Mouse (Mus musculus) bone marrow, adult 2 months (tissue): ENCODE measurements around the gene Rnase4. TPM values are rescaled to one million over a fixed set of nuclear protein-coding genes. Genes with fewer than 3 reads are reported as not detected.

Experiments
- H3K27ac ChIP-seq: fragments of 200-500 bp; 2 replicates; pipeline ENCODE4 v1.5.1; 2012; ENCODE audit warnings: low read depth, mild to moderate bottlenecking, control low read depth, inconsistent platforms, low read length; ENCODE audit not compliant: control insufficient read depth, poor library complexity, insufficient read depth
- H3K4me1 ChIP-seq: fragments of 200-500 bp; 2 replicates; pipeline ENCODE4 v1.6.1; 2011; ENCODE audit warnings: low read length; ENCODE audit not compliant: control insufficient read depth, insufficient read depth
- H3K4me3 ChIP-seq: fragments of 200-500 bp; replicated peaks from 2 replicates; pipeline ENCODE3; 2011; ENCODE audit warnings: mild to moderate bottlenecking, low read depth, low read length, control low read depth; ENCODE audit not compliant: control insufficient read depth
- CTCF ChIP-seq: fragments of 200-500 bp; IDR thresholded peaks from 2 replicates; pipeline ENCODE4 v1.5.1; 2011; ENCODE audit warnings: low read length, control low read depth; ENCODE audit not compliant: control insufficient read depth, insufficient read depth
- POLR2A ChIP-seq: fragments of 200-500 bp; IDR thresholded peaks from 2 replicates; pipeline ENCODE4 v1.6.1; 2011; ENCODE audit warnings: low read depth, mild to moderate bottlenecking, control low read depth, low read length, borderline replicate concordance; ENCODE audit not compliant: control insufficient read depth
- WGBS: fragments of 180-500 bp; shearing (Covaris S2); methylation state at CpG from one replicate; pipeline ENCODE4 v1.1.7; 2018; 5-methylcytosine and 5-hydroxymethylcytosine counted together
- polyA plus RNA-seq: library from polyadenylated mRNA; stranded (reverse); fragments of >200 nt; gene quantifications from 2 replicates; pipeline ENCODE4 v1.2.4, GENCODE M21; 2011; ENCODE audit warnings: low replicate concordance; ENCODE audit not compliant: missing spikeins, insufficient read depth, insufficient read length

The Rnase4 gene
- polyA plus RNA-seq, 1 experiment: 8.7 TPM

GRCm38 (mm10) chr14:51057401-51057831 lies 33.5 kb upstream of the Rnase4 start, which contains the start of gene Rnase12:
Gene Rnase12, minus strand, starts transcription at chr14:51057661.
- Histone ChIP-seq H3K27ac (peak within 1 kb of the TSS; percentile 7; the same call in 1 of the 2 replicates), H3K4me3 (peak within 1 kb of the TSS; percentile 30), H3K4me1 (peaks cover 1% of the 10 kb centered on the region; the same call in 1 of the 2 replicates)
- 3% methylated on average over 9 of the region's 9 CpGs for WGBS
- TF ChIP-seq POLR2A (no peak), CTCF (no peak)

DNA sequence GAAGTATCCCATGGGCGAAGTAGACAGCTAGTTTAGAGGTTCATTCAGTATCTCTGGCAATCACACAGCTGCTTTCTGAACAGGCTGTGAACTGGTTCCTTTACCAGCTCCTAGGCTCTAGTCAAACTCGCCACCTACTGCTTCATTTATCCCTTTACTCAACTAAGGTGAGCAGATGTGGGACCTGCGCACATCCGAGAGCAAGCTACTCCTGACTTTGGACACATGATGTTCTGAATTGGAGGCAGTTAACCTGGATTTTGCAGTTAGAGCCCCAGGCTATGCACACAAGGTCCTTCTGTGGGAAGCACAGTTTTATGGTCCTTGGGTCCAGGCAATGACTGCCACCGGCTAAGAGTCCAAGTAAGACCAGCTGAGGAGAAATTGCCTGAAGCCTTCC lies 30.1 kb upstream of the Rnase4 start:
- Histone ChIP-seq H3K4me3 (no peak overlapping the region), H3K27ac (no peak overlapping the region), H3K4me1 (peaks cover 1% of the 10 kb centered on the region; the same call in 1 of the 2 replicates)
- no peak for TF ChIP-seq POLR2A
- TF ChIP-seq CTCF: no peak
- WGBS: 86% methylated on average over 5 of the region's 5 CpGs

- Histone ChIP-seq H3K27ac (no peak overlapping the region), H3K4me1 (no peaks in the 10 kb centered on the region; the same call in 1 of the 2 replicates), H3K4me3 (no peak overlapping the region)
- WGBS: 85% methylated on average over 5 of the region's 5 CpGs
- TF ChIP-seq POLR2A (no peak), CTCF (no peak)
These were observed 21.9 kb upstream of the Rnase4 start for GRCm38 (mm10) chr14:51068956-51069355.

DNA sequence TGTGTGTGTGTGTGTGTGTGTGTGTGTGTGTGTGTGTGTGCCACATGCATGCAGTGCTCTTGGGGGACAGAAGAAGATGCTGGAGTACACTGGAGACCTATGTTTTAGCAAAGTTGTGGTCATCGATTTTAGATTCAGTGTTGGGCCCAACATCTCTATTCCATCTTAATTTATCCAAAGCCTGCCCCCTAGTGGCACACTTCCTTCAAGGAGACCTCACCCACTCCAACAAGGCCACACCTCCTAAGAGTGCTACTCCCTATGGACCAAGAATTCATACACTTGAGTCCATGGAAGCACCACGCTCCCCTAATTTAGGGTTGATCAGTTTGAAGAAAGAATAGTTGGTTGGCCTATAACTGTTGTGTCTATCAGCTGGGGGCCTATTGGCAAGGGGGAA lies 21.3 kb upstream of the Rnase4 start:
- 67% methylated on average over 2 of the region's 2 CpGs for WGBS
- Histone ChIP-seq H3K4me1 (no peaks in the 10 kb centered on the region; the same call in 1 of the 2 replicates), H3K4me3 (no peak overlapping the region), H3K27ac (no peak overlapping the region)
- TF ChIP-seq CTCF (peak; percentile 44; the same call in 1 of the 2 replicates), POLR2A (no peak)

GRCm38 (mm10) chr14:51074335-51074734 lies 16.5 kb upstream of the Rnase4 start, which contains the start of gene Olfr750:
Gene Olfr750, minus strand, starts transcription at chr14:51074435.
- Histone ChIP-seq H3K4me1 (no peaks in the 10 kb centered on the region; the same call in 1 of the 2 replicates), H3K27ac (no peak within 1 kb of the TSS), H3K4me3 (no peak within 1 kb of the TSS)
- 77% methylated on average over 3 of the region's 3 CpGs for WGBS
- TF ChIP-seq POLR2A: no peak
- TF ChIP-seq CTCF: no peak

DNA sequence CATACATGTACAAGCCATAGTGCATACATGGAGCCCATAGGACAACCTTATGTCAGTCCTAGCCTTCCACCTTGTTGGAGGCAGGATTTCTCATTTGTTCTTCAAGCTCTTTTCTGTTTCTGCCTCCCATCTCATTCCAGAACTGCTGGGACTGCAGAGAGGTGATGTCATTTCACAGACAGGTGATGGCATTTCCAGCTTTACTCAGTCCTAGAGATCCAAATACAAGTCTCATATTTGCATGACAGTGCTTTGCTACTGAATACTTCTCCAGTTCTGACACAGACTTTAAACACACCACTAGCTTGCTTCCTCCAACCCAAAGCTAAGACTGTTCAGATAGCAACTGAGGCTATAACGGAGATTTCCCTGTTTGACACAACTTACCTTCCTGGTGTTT lies 11.7 kb upstream of the Rnase4 start:
- no peak for TF ChIP-seq POLR2A
- TF ChIP-seq CTCF: no peak
- Histone ChIP-seq H3K4me1 (no peaks in the 10 kb centered on the region; the same call in 1 of the 2 replicates), H3K27ac (no peak overlapping the region), H3K4me3 (no peak overlapping the region)
- WGBS: 73% methylated on average over 1 of the region's 1 CpGs

DNA sequence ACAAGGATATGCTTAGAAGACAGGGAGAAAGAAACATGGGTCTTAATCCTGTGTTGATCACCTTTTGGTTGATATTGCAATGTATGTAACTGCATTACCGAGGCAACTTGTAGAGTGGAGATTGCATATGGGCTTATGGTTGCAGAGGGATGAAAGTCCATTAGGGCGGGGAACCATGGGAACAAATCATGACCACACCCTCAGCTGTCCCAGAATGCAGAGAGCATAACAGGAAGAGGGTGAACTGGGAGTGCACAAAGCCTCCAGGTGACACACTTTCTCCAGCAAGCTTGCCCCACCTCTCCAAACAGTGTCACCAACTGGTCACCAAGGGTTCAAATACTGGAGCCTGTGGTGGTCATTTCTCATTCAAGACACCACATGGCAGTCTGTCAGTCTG lies 9.8 kb upstream of the Rnase4 start:
- Histone ChIP-seq H3K4me1 (no peaks in the 10 kb centered on the region), H3K4me3 (no peak overlapping the region), H3K27ac (no peak overlapping the region)
- WGBS: 77% methylated on average over 2 of the region's 2 CpGs
- TF ChIP-seq CTCF (no peak), POLR2A (no peak)

DNA sequence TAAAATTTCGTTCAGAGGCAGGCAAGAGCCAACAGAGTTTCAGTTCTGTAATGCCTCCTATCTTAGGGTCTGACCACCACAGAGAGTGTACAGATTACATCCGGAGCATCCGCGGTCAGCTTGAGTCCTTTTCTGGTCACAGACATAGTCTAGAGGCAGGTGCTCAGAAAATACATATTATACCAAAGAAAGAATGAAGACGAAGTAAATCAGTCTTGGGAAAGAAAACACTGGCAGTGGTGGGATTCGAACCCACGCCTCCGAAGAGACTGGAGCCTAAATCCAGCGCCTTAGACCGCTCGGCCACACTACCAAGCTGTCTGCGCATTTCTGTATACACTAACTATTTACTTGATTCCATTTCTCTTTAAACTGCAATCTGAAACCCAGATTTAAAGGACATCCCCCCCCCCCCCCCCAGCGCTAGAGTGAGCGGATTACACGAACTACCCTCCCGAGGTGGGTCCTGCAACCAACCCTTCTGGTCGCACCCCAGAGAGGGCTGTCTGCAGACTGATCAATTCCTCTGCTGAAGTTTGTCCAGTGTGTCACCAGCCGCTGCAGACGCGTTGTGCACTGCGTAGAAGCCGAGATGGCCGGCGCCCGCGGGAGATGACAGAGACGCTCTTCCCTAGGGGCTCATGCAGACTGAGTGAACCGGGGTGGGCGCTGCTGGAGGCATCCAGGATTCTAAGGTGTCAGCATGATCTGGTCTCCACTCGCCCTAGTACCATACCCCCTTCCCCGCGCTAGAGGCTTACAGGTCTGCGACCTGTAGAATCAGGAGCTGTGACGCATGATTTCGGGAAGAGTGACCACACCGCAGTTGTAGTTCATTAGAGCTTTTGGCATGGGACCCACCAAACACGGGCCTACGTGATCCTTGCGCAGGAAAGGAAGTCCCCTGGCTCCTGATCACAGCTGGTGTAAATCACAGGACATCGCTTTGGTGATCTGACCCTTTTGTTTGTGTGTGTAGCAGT lies 8.0 kb upstream of the Rnase4 start:
- H3K27ac ChIP-seq: no peak overlapping the region
- H3K4me1 ChIP-seq: no peaks in the 10 kb centered on the region
- 2% methylated on average over 40 of the region's 40 CpGs for WGBS
- peak overlapping the region; percentile 49 for H3K4me3 ChIP-seq
- no peak for TF ChIP-seq POLR2A
- no peak for TF ChIP-seq CTCF
